Mouse (Mus musculus): ENCODE measurements at regions not wholly inside any gene's neighbourhood (a gene's known extent, or its start where the extent isn't known, plus 50 kb on each side); places are given as distances from the start of the nearest gene placed in this dataset.

GRCm38 (mm10) chr4:31655364-31656106 is 308.4 kb upstream of the Map3k7 start:
- no peak for TF ChIP-seq CTCF (IDR thresholded peaks at IDR 0.05; ENCODE audit: low read depth)
- no peak for TF ChIP-seq EP300 (optimal IDR thresholded peaks at IDR 0.05)
